Mouse (Mus musculus) liver, postnatal 0 days (tissue): ENCODE measurements around the gene Ahr. TPM values are rescaled to one million over a fixed set of nuclear protein-coding genes. Genes with fewer than 3 reads are reported as not detected.

ENCODE experiments used
- ATAC-seq: fragments of 200-750 bp; cut with Nextera tagmentation; 2 replicates; pipeline ENCODE4 v1.8.0; 2017; ENCODE audit warnings: mild to moderate bottlenecking, moderate library complexity
- DNase-seq: peaks from one replicate; pipeline ENCODE4 v3.0.0-alpha.2; 2016
- H3K27ac ChIP-seq: fragments of 300-500 bp; sonication (generic); 2 replicates; pipeline ENCODE4 v1.5.1; 2014; ENCODE audit warnings: antibody characterized with exemption, moderate library complexity, mild to moderate bottlenecking, low read depth
- H3K27me3 ChIP-seq: fragments of 300-500 bp; sonication (generic); 2 replicates; pipeline ENCODE4 v1.6.1; 2014; ENCODE audit warnings: low read length, control low read depth, mixed read lengths; ENCODE audit not compliant: insufficient read depth
- H3K36me3 ChIP-seq: fragments of 300-500 bp; sonication (generic); replicated peaks from 2 replicates; pipeline ENCODE4 v1.6.1; 2014; ENCODE audit warnings: mild to moderate bottlenecking, control low read depth, low read length, moderate library complexity, mixed read lengths; ENCODE audit not compliant: insufficient read depth
- H3K4me1 ChIP-seq: fragments of 300-500 bp; sonication (generic); 2 replicates; pipeline ENCODE4 v1.6.1; 2014; ENCODE audit warnings: antibody characterized with exemption, mild to moderate bottlenecking, control low read depth; ENCODE audit not compliant: insufficient read depth
- H3K4me2 ChIP-seq: fragments of 300-500 bp; sonication (generic); 2 replicates; pipeline ENCODE4 v1.6.1; 2014; ENCODE audit warnings: low read depth, mild to moderate bottlenecking, low read length, moderate library complexity, mixed read lengths
- H3K4me3 ChIP-seq: fragments of 300-500 bp; sonication (generic); 2 replicates; pipeline ENCODE4 v1.5.1; 2014; ENCODE audit warnings: low read depth, low read length
- H3K9ac ChIP-seq: fragments of 300-500 bp; sonication (generic); replicated peaks from 2 replicates; pipeline ENCODE4 v1.6.1; 2014; ENCODE audit warnings: mild to moderate bottlenecking, moderate library complexity
- H3K9me3 ChIP-seq: fragments of 300-500 bp; sonication (generic); 2 replicates; pipeline ENCODE4 v1.6.1; 2016; ENCODE audit warnings: mild to moderate bottlenecking, control low read depth, low read length, mixed read lengths
- CTCF ChIP-seq: sonication (generic); IDR thresholded peaks from 2 replicates; pipeline ENCODE4 v1.5.1; 2016; ENCODE audit warnings: antibody characterized with exemption, low read depth
- EP300 ChIP-seq: IDR thresholded peaks from 2 replicates; pipeline ENCODE4 v1.6.1; 2016; ENCODE audit warnings: antibody characterized with exemption, low read depth, mild to moderate bottlenecking
- WGBS: fragments of 180-500 bp; shearing (Covaris S2); extraction: QIAGEN DNeasy Blood & Tissue Kit; methylation state at CpG from one replicate; pipeline ENCODE4 v1.1.7; 2014; ENCODE audit not compliant: insufficient replicate concordance; 5-methylcytosine and 5-hydroxymethylcytosine counted together
- polyA plus RNA-seq: library from polyadenylated mRNA; unstranded; fragments of >200 nt; fragmentation: Nextera tagmentation; extraction: Ambion mirVana; gene quantifications from 2 replicates; pipeline ENCODE4 v1.2.1, GENCODE M21; 2015

The Ahr gene
- polyA plus RNA-seq, 1 experiment from 2014 or later: 6.2 TPM

GRCm38 (mm10) chr12:35534114-35534753, 604 bp downstream of the Ahr start:
- ATAC-seq: peak; percentile 20
- peak overlapping the region; percentile 88 for H3K27ac ChIP-seq
- peak; percentile 20 for DNase-seq
- no peaks in the 10 kb centered on the region; the same call in 1 of the 2 replicates for H3K36me3 ChIP-seq
- peak overlapping the region; percentile 72 for H3K9ac ChIP-seq
- no peaks in the 10 kb centered on the region for H3K27me3 ChIP-seq
- H3K4me2 ChIP-seq: peak overlapping the region; percentile 91
- WGBS: under 1% methylated on average over 49 of the region's 49 CpGs
- no peaks in the 10 kb centered on the region for H3K9me3 ChIP-seq
- TF ChIP-seq CTCF (0 out of 2 replicates have a peak, but pooled peaks have one; percentile 5), EP300 (no peak)
- H3K4me3 ChIP-seq: peak overlapping the region; percentile 82
- peaks cover 8% of the 10 kb centered on the region; the same call in 1 of the 2 replicates for H3K4me1 ChIP-seq

- 0 out of 2 replicates have a peak, but pooled peaks cover 5% of the 10 kb centered on the region for H3K4me1 ChIP-seq
- H3K27me3 ChIP-seq: no peaks in the 10 kb centered on the region
- H3K9ac ChIP-seq: peak overlapping the region; percentile 72
- TF ChIP-seq CTCF (no peak), EP300 (no peak)
- DNase-seq: no peak
- H3K4me2 ChIP-seq: peak overlapping the region; percentile 91
- ATAC-seq: no peak
- no peaks in the 10 kb centered on the region for H3K9me3 ChIP-seq
- no peaks in the 10 kb centered on the region; the same call in 1 of the 2 replicates for H3K36me3 ChIP-seq
- H3K27ac ChIP-seq: peak overlapping the region; percentile 88
- peak overlapping the region; percentile 82 for H3K4me3 ChIP-seq
These were observed 1.1 kb downstream of the Ahr start for GRCm38 (mm10) chr12:35533748-35534113.

- H3K4me3 ChIP-seq: peak overlapping the region; percentile 82
- H3K9me3 ChIP-seq: no peaks in the 10 kb centered on the region
- no peak for ATAC-seq
- 34% methylated on average over 5 of the region's 5 CpGs for WGBS
- no peaks in the 10 kb centered on the region for H3K27me3 ChIP-seq
- no peak for DNase-seq
- TF ChIP-seq CTCF (no peak), EP300 (no peak)
- H3K4me1 ChIP-seq: peaks cover 6% of the 10 kb centered on the region; the same call in 1 of the 2 replicates
- no peaks in the 10 kb centered on the region; the same call in 1 of the 2 replicates for H3K36me3 ChIP-seq
- H3K9ac ChIP-seq: peak overlapping the region; percentile 51; the same call in 1 of the 2 replicates
- H3K27ac ChIP-seq: no peak overlapping the region; the same call in 1 of the 2 replicates
- H3K4me2 ChIP-seq: peak overlapping the region; percentile 91
These were observed 1.7 kb downstream of the Ahr start for GRCm38 (mm10) chr12:35533133-35533532.

GRCm38 (mm10) chr12:35532151-35532550, 2.7 kb downstream of the Ahr start:
- Histone ChIP-seq H3K27ac (peak overlapping the region; percentile 71), H3K4me3 (peak overlapping the region; percentile 82), H3K27me3 (no peaks in the 10 kb centered on the region), H3K9ac (peak overlapping the region; percentile 46), H3K36me3 (no peaks in the 10 kb centered on the region; the same call in 1 of the 2 replicates), H3K9me3 (no peaks in the 10 kb centered on the region), H3K4me2 (peak overlapping the region; percentile 91), H3K4me1 (peaks cover 15% of the 10 kb centered on the region)
- DNase-seq (peak; percentile 77), ATAC-seq (no peak)
- TF ChIP-seq EP300 (no peak), CTCF (peak; percentile 73)
- 11% methylated on average over 5 of the region's 5 CpGs for WGBS

GRCm38 (mm10) chr12:35530587-35530986, 4.3 kb downstream of the Ahr start:
- H3K36me3 ChIP-seq: peaks cover 2% of the 10 kb centered on the region

GRCm38 (mm10) chr12:35527429-35527828, 7.4 kb downstream of the Ahr start:
- Histone ChIP-seq H3K9ac (no peak overlapping the region), H3K27me3 (no peaks in the 10 kb centered on the region), H3K36me3 (peaks cover 11% of the 10 kb centered on the region), H3K4me1 (peaks cover 11% of the 10 kb centered on the region), H3K4me2 (peak overlapping the region; percentile 36; the same call in 1 of the 2 replicates), H3K27ac (no peak overlapping the region), H3K4me3 (no peak overlapping the region), H3K9me3 (no peaks in the 10 kb centered on the region)
- DNase-seq (no peak), ATAC-seq (0 out of 2 replicates have a peak, but pooled peaks have one; percentile 32)
- TF ChIP-seq CTCF (no peak), EP300 (no peak)
- WGBS: 31% methylated on average over 6 of the region's 6 CpGs

More at GRCm38 (mm10) chr12:35530587-35530986, 4.3 kb downstream of the Ahr start:
- no peak overlapping the region; the same call in 1 of the 2 replicates for H3K9ac ChIP-seq
- no peak for TF ChIP-seq EP300
- no peak for TF ChIP-seq CTCF
- H3K4me3 ChIP-seq: no peak overlapping the region
- peak overlapping the region; percentile 91 for H3K4me2 ChIP-seq
- DNase-seq (no peak), ATAC-seq (no peak)
- peak overlapping the region; percentile 9; the same call in 1 of the 2 replicates for H3K27ac ChIP-seq
- no peaks in the 10 kb centered on the region for H3K9me3 ChIP-seq
- peaks cover 13% of the 10 kb centered on the region for H3K4me1 ChIP-seq
- H3K27me3 ChIP-seq: no peaks in the 10 kb centered on the region
